Mouse (Mus musculus) gastrocnemius, adult 2 months (tissue): ENCODE measurements around the gene Bhlhe40. TPM values are rescaled to one million over a fixed set of nuclear protein-coding genes. Genes with fewer than 3 reads are reported as not detected.

Experiments used
- DNase-seq: peaks from one replicate; pipeline ENCODE4 v3.0.0; 2022
- H3K27ac ChIP-seq: fragments of 200-600 bp; 2 replicates; pipeline ENCODE4 v1.8.1; 2022; ENCODE audit warnings: mild to moderate bottlenecking
- H3K4me3 ChIP-seq: fragments of 200-600 bp; 2 replicates; pipeline ENCODE4 v1.8.1; 2022; ENCODE audit warnings: mild to moderate bottlenecking, moderate library complexity
- CTCF ChIP-seq: fragments of 200-600 bp; IDR thresholded peaks from 2 replicates; pipeline ENCODE4 v1.8.1; 2022; ENCODE audit warnings: antibody characterized with exemption, mild to moderate bottlenecking, moderate library complexity
- intact Hi-C: fragments of 180-260 bp; cut with DNase I; formaldehyde crosslinking; loops from one replicate; pipeline ENCODE4 v1.15.1; 2025
- total RNA-seq, 2 experiments: library from RNA; stranded (reverse); gene quantifications; 2 replicates each; pipeline ENCODE4 v1.2.3; 2021

Gene Bhlhe40
- total RNA-seq, 2 experiments from 2014 or later = 70.0 to 124 TPM

DNA sequence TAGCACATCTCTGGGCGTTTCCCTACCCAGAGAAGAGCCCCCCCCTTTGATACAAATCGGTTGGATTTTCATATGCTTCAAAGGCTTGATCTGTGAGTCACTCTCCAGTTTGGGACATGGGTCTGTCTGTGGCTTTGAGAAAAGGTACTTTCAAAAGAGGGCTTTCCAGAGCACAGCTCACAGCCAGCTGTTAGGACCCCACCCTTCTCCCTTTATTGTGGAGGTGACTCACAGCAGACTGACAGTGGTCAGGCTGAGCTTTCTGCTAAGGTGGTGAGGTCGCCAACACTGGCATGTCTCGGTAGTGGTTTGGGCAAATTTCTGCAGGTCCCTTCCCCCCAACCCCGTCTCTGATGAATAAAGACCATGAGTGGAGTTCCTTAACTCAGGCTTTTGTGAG is 5.2 kb downstream of the Bhlhe40 start:
- intact Hi-C loops = no loop called here
- no peak for TF ChIP-seq CTCF
- DNase-seq = no peak
- Histone ChIP-seq H3K27ac (peak overlapping the region; percentile 100), H3K4me3 (peak overlapping the region; percentile 88)

DNA sequence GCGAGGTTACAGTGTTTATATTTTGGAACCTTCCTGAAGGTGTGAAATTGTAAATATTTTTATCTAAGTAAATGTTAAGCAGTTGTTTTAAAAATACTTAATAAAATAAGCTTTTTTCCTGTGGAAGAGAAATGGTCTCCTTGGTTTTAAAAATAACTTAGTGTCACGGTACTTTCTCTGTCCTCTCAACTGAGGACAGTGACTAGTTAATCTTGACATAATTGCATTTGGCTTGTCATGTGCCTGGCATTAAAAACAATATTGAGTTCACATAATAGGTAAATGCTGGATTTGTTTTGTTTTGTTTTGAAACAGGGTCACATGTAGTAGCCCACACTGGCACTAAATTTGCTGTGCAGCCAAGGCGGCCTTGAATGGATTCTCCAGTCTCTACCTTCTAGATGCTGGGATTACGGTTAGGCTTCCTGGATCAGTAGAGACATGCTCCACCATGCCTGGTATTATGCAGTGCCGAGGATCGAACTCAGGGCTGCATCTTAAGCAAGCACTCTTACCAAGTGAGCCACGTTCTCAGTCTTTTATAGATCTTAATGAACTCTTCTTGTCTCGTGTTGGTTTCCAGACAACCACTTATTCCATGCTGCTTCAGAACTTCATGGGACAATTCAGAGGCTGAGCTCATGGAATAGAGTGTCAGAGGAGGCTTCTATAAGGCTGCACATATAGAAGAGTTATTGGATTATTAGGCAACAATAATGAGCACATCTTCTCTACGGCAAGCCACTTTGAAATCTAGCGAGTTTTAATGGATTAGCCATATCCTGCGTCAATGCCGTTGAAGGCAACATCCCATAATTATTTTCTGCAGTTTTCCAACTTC is 6.4 kb downstream of the Bhlhe40 start:
- no peak for TF ChIP-seq CTCF
- H3K27ac ChIP-seq = peak overlapping the region; percentile 100
- intact Hi-C loops = no loop called here
- H3K4me3 ChIP-seq = peak overlapping the region; percentile 88
- DNase-seq = no peak

DNA sequence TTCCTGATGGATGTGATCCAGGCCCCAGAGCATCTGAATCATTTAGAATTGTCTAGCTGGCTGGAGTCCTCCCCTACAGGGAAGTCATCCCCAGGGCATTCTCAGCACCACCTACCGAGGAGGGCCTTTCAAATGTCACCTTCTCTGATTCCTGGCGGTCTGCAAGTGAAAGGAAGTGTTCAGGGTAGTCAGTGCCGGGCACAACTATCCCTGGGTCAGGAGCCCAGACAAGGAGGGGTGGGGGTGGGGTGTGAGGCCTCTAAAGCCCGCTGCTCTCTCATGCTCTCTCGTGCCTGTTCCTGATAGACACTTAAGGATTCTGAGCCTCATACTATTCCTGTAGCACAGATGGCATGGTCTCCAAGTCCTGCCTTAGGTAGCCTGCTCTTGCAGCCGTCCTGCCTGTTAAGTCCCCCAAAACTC is 7.2 kb downstream of the Bhlhe40 start:
- DNase-seq = peak; percentile 58
- H3K27ac ChIP-seq = peak overlapping the region; percentile 100
- H3K4me3 ChIP-seq = peak overlapping the region; percentile 88
- intact Hi-C loops = no loop called here
- TF ChIP-seq CTCF = no peak

DNA sequence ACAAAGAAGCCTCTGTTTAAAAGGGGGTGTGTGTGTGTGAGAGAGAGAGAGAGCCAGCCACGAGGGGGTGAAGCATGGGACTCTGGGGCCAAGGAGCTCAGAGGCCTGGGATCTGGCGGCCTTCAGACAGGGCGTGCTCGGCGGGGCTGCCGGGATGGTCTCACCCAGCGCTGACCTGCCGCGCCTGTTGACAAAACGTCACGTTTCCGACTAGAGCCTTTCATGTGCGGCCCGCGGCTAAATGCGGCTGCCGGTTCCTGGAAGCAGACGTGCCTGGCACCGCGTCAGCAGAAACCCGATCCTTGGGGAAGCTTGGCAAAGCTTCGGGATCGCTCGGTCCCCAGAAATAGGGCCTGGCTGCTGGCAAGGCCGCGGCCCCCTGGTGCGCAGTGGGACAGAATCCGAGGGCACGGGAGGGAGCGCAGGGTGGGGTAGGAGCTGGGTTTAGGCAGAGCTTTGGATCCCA is 7.9 kb downstream of the Bhlhe40 start:
- no peak for TF ChIP-seq CTCF
- intact Hi-C loops = no loop called here
- Histone ChIP-seq H3K27ac (peak overlapping the region; percentile 100), H3K4me3 (peak overlapping the region; percentile 88)
- DNase-seq = peak; percentile 97

GRCm38 (mm10) chr6:108670276-108670675 is 9.8 kb downstream of the Bhlhe40 start:
- H3K27ac ChIP-seq = peak overlapping the region; percentile 100
- no peak overlapping the region for H3K4me3 ChIP-seq
- DNase-seq = no peak
- no peak for TF ChIP-seq CTCF
- intact Hi-C loops = loop anchor here (5.0 kb wide), 1 partner anchor 37 kb away; no protein-coding TSS in a partner anchor

GRCm38 (mm10) chr6:108670821-108671220 is 10.4 kb downstream of the Bhlhe40 start:
- TF ChIP-seq CTCF = no peak
- peak overlapping the region; percentile 100 for H3K27ac ChIP-seq
- intact Hi-C loops = loop anchor here (5.0 kb wide), 1 partner anchor 36 kb away; no protein-coding TSS in a partner anchor
- peak; percentile 84 for DNase-seq
- no peak overlapping the region for H3K4me3 ChIP-seq

GRCm38 (mm10) chr6:108672094-108672493 is 11.7 kb downstream of the Bhlhe40 start:
- no peak for TF ChIP-seq CTCF
- DNase-seq = no peak
- Histone ChIP-seq H3K27ac (no peak overlapping the region; the same call in 1 of the 2 replicates), H3K4me3 (no peak overlapping the region)
- intact Hi-C loops = loop anchor here (5.0 kb wide), 1 partner anchor 35 kb away; no protein-coding TSS in a partner anchor

DNA sequence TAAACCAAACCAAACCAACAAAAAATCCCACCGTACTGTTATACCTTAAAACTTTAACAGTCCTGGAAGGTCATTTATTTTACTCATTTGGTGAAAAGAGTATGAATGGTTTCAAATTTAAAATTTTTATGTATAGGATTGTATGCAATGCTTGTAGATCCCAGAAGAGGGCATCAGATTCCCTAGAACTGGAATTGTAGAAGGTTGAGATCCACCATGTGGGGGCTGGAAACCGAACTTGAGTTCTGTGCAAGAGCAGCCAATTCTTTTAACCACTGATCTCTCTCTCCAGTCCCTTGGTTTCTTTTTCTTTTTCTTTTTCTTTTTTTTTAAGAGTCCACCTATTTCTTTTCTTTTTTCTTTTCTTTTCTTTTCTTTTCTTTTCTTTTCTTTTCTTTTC is 13.8 kb downstream of the Bhlhe40 start:
- TF ChIP-seq CTCF = peak; percentile 13; the same call in 1 of the 2 replicates
- H3K4me3 ChIP-seq = no peak overlapping the region
- H3K27ac ChIP-seq = no peak overlapping the region
- intact Hi-C loops = loop anchor here (5.0 kb wide), 1 partner anchor 33 kb away; no protein-coding TSS in a partner anchor
- no peak for DNase-seq

DNA sequence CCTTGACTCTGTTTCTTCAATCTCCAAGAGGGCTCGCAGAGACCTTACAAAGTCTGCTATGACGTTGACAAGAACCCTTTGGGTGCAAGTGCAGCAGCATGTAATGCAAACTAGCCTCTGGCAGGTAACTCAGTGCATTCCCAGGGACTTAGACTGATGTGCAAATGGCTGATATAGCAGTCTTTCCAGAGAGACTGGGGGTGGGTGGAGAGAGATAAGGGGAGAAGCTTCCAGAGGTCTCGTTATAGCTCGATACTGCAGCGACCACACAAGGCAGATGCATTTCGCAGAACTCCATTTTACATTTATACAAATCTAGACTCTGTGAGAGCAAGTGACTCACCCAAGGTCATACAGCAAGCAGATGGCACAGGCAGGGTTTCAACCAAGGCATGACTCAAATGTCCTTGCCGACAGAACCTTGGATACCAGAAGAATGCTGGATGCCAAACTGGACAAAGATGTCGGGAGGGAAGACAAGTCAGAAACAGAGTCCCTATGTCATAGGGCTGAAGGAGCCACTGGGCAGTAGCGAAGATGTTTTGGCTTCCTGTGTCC is 16.4 kb downstream of the Bhlhe40 start:
- H3K4me3 ChIP-seq = no peak overlapping the region
- no peak overlapping the region for H3K27ac ChIP-seq
- TF ChIP-seq CTCF = no peak
- no peak for DNase-seq
- intact Hi-C loops = no loop called here

DNA sequence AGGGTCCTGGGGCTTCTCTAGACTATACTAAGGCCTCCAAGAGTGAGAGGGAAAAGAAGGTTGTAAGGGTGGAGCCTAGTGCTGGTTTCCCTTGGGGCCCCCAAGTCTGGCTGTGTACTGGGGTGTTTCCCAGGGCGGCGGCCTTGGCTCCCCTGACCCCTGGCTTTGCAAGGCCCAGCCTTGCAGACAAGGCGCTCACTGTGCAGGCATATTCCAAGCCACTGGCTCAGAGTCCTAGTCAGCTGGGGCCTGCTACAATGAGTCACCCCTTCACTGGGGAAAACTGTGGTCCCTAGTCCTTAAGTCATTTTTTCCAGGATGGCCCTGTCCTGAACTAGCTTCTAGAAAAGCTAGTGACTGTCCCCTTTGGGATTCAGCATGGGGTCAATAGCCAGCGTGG is 17.3 kb downstream of the Bhlhe40 start:
- DNase-seq = peak; percentile 64
- intact Hi-C loops = no loop called here
- Histone ChIP-seq H3K4me3 (no peak overlapping the region), H3K27ac (peak overlapping the region; percentile 53; the same call in 1 of the 2 replicates)
- no peak for TF ChIP-seq CTCF

DNA sequence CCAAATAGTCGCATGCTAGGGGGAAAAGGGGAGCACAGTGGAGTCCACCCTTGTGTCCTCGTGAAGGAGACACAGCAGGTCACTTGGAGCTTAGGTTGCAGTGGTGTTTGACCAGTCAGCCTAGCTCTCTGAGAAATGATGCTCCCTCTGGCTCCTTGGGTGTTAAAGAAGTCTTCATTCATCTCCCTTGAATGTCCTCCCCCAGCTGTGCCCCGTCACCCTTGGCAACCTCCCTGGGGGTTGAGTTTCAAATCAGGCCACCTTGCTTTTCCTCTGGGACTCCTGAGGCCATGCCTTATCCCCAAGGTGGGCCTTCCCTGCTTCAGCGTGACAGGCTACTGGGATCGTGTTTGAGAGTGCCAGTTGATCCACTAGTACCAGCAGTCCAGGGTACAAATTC is 17.8 kb downstream of the Bhlhe40 start:
- DNase-seq = peak; percentile 33
- intact Hi-C loops = no loop called here
- Histone ChIP-seq H3K27ac (peak overlapping the region; percentile 53; the same call in 1 of the 2 replicates), H3K4me3 (no peak overlapping the region)
- no peak for TF ChIP-seq CTCF

GRCm38 (mm10) chr6:108680503-108680902 is 20.1 kb downstream of the Bhlhe40 start:
- H3K4me3 ChIP-seq = no peak overlapping the region
- DNase-seq = no peak
- TF ChIP-seq CTCF = no peak
- H3K27ac ChIP-seq = no peak overlapping the region
- intact Hi-C loops = no loop called here

DNA sequence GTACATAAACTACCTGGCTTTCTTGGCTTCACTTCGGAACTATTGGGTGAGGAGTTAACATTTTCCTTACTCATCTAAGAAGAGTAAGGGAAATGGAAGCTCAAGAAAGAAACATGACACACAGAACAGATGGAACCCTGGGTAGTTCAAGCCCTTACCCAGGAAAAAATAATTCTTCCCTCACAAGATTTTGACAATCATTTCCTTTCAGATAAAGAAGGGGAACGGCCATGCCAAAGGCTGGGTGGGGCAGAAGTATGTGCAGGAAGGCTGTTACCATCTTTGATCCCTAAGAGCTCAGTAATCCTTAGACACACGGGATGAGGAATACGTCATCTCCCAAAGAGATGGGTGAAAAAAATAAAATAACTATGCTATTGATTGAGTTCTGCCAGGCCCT is 20.7 kb downstream of the Bhlhe40 start:
- H3K27ac ChIP-seq = no peak overlapping the region
- intact Hi-C loops = no loop called here
- TF ChIP-seq CTCF = no peak
- DNase-seq = no peak
- H3K4me3 ChIP-seq = no peak overlapping the region
